ENCODE assay signal across 16 mouse cellular contexts in genomic region chr1:88217576-88217975, GRCm38 (mm10). TPM values are rescaled to one million over a fixed set of nuclear protein-coding genes. Genes with fewer than 3 reads are reported as not detected.
DNase-seq lines count a peak whose midpoint lies in the region; ATAC-seq lines count a peak whose summit lies in the region.
"Had no signal": no experiment of that assay in that cellular context is flagged by ENCODE, and none has a peak within 500 bp of the region (broad histone marks: within the 10 kb centered on the region; RNA-seq: fewer than 3 reads in every experiment).

No protein-coding gene starts in this region.

- H3K9ac ChIP-seq in midbrain, embryonic 11.5 days (ENCODE audit: low read length): no peak overlapping the region
- H3K9ac ChIP-seq in midbrain, embryonic 15.5 days: no peak overlapping the region
- H3K9ac ChIP-seq: intestine, embryonic 15.5 days; liver, embryonic 15.5 days; neural tube, embryonic 12.5 days had no signal

- H3K4me1 ChIP-seq in heart, embryonic 10.5 days: no peaks in the 10 kb centered on the region
- no peaks in the 10 kb centered on the region for H3K4me1 ChIP-seq in midbrain, embryonic 11.5 days (ENCODE audit: control insufficient read depth, insufficient read depth, low read length)
- no peaks in the 10 kb centered on the region for H3K4me1 ChIP-seq in midbrain, embryonic 15.5 days
- H3K4me1 ChIP-seq: intestine, embryonic 15.5 days; liver, embryonic 15.5 days; megakaryocyte, embryonic 14.5 days; neural tube, embryonic 12.5 days had no signal

- no peak overlapping the region for H3K4me3 ChIP-seq in heart, embryonic 10.5 days
- no peak overlapping the region for H3K4me3 ChIP-seq in midbrain, embryonic 11.5 days (ENCODE audit: low read depth, low read length)
- H3K4me3 ChIP-seq in midbrain, embryonic 15.5 days: no peak overlapping the region
- H3K4me3 ChIP-seq: intestine, embryonic 15.5 days; left cerebral cortex, adult 2 months; liver, embryonic 15.5 days; neural tube, embryonic 12.5 days had no signal

- no peaks in the 10 kb centered on the region for H3K36me3 ChIP-seq in heart, embryonic 10.5 days
- H3K36me3 ChIP-seq in midbrain, embryonic 11.5 days (ENCODE audit: control insufficient read depth, insufficient read depth, low read length): no peaks in the 10 kb centered on the region
- no peaks in the 10 kb centered on the region for H3K36me3 ChIP-seq in midbrain, embryonic 15.5 days (replicated peaks)
- H3K36me3 ChIP-seq: intestine, embryonic 15.5 days; liver, embryonic 15.5 days; neural tube, embryonic 12.5 days had no signal

- peaks cover 48% of the 10 kb centered on the region for H3K9me3 ChIP-seq in heart, embryonic 10.5 days
- peaks cover 50% of the 10 kb centered on the region for H3K9me3 ChIP-seq in midbrain, embryonic 11.5 days (ENCODE audit: control insufficient read depth, low read length)
- H3K9me3 ChIP-seq in midbrain, embryonic 15.5 days: peaks cover 52% of the 10 kb centered on the region

- WGBS in heart, embryonic 10.5 days: 36% methylated on average over 3 of the region's 3 CpGs
- 43% methylated on average over 3 of the region's 3 CpGs for WGBS in midbrain, embryonic 11.5 days
- 43% methylated on average over 3 of the region's 3 CpGs for WGBS in midbrain, embryonic 15.5 days

- H3K27ac ChIP-seq in heart, embryonic 10.5 days: no peak overlapping the region
- no peak overlapping the region for H3K27ac ChIP-seq in midbrain, embryonic 11.5 days (ENCODE audit: low read depth, low read length)
- no peak overlapping the region for H3K27ac ChIP-seq in midbrain, embryonic 15.5 days
- H3K27ac ChIP-seq: intestine, embryonic 15.5 days; left cerebral cortex, adult 2 months; liver, embryonic 15.5 days; neural tube, embryonic 12.5 days had no signal

- no peak overlapping the region for H3K4me2 ChIP-seq in midbrain, embryonic 11.5 days
- H3K4me2 ChIP-seq in midbrain, embryonic 15.5 days: no peak overlapping the region
- H3K4me2 ChIP-seq: intestine, embryonic 15.5 days; liver, embryonic 15.5 days; neural tube, embryonic 12.5 days had no signal

- no peaks in the 10 kb centered on the region for H3K27me3 ChIP-seq in heart, embryonic 10.5 days (ENCODE audit: insufficient read depth, poor library complexity, severe bottlenecking)
- no peaks in the 10 kb centered on the region for H3K27me3 ChIP-seq in midbrain, embryonic 11.5 days (ENCODE audit: control insufficient read depth, insufficient read depth, low read length)
- H3K27me3 ChIP-seq in midbrain, embryonic 15.5 days (replicated peaks): no peaks in the 10 kb centered on the region
- H3K27me3 ChIP-seq: intestine, embryonic 15.5 days; liver, embryonic 15.5 days; megakaryocyte, embryonic 14.5 days; neural tube, embryonic 12.5 days had no signal

- ATAC-seq in midbrain, embryonic 11.5 days (ENCODE audit: low FRiP score): no peak
- no peak for ATAC-seq in midbrain, embryonic 15.5 days (replicated peaks)
- ATAC-seq: intestine, embryonic 15.5 days had no signal

- peak; percentile 90 for DNase-seq in heart, adult 11 months
- no peak for DNase-seq in heart, embryonic 10.5 days (ENCODE audit: low spot score)
- DNase-seq in midbrain, embryonic 11.5 days (ENCODE audit: low spot score, missing footprints): peak; percentile 51
- peak; percentile 12 for DNase-seq in MN1 (ENCODE audit: low spot score)
- peak; percentile 6 for DNase-seq in skeletal muscle tissue, adult 2 months (ENCODE audit: low read depth, low spot score)
- no peak for DNase-seq in frontal cortex, adult 2 months (ENCODE audit: extremely low spot score in 1 of 2, low spot score in 1 of 2)
- DNase-seq: cerebellum, postnatal 14 days; kidney, postnatal 4 days; right cerebral cortex, adult 18-20 months; thymus, adult 2 months had no signal

RNA-seq across cellular contexts. Expression of gene Ugt1a1, which starts 5.8 kb away (rescaled TPM):
- not detected in 2 replicates for polyA plus RNA-seq in heart, embryonic 10.5 days (2016; fragmentation: Nextera tagmentation; extraction: Ambion mirVana)
- not detected in 2 replicates for polyA plus RNA-seq in midbrain, embryonic 11.5 days (2014; fragmentation: Nextera tagmentation; extraction: Ambion mirVana)
- polyA plus RNA-seq in midbrain, embryonic 15.5 days (2015; fragmentation: Nextera tagmentation; extraction: Ambion mirVana): not detected in 2 replicates
- polyA plus RNA-seq in frontal cortex, adult 2 months (2012; rRNA removed): 0.06 TPM in 2 replicates
- polyA plus RNA-seq: neural tube, embryonic 12.5 days had no signal

RNA-seq across cellular contexts. Expression of gene Mroh2a, which starts 9.2 kb away (rescaled TPM):
- 0.58 and 0.82 TPM in 2 replicates for polyA plus RNA-seq in heart, embryonic 10.5 days (2016; fragmentation: Nextera tagmentation; extraction: Ambion mirVana)
- polyA plus RNA-seq in midbrain, embryonic 11.5 days (2014; fragmentation: Nextera tagmentation; extraction: Ambion mirVana): 1.6 and 1.7 TPM in 2 replicates
- polyA plus RNA-seq in midbrain, embryonic 15.5 days (2015; fragmentation: Nextera tagmentation; extraction: Ambion mirVana): 0.50 and 0.86 TPM in 2 replicates
- polyA plus RNA-seq in frontal cortex, adult 2 months (2012; rRNA removed): 0.02 and 0.19 TPM in 2 replicates

RNA-seq across cellular contexts. Expression of gene Dnajb3, which starts 12.0 kb away (rescaled TPM):
- 8.1 and 9.9 TPM in 2 replicates for polyA plus RNA-seq in heart, embryonic 10.5 days (2016; fragmentation: Nextera tagmentation; extraction: Ambion mirVana)
- 13.4 and 15.4 TPM in 2 replicates for polyA plus RNA-seq in midbrain, embryonic 11.5 days (2014; fragmentation: Nextera tagmentation; extraction: Ambion mirVana)
- polyA plus RNA-seq in midbrain, embryonic 15.5 days (2015; fragmentation: Nextera tagmentation; extraction: Ambion mirVana): 13.2 and 13.5 TPM in 2 replicates
- 1.9 and 2.6 TPM in 2 replicates for polyA plus RNA-seq in frontal cortex, adult 2 months (2012; rRNA removed)

RNA-seq across cellular contexts. Expression of gene Ugt1a2, which starts 17.2 kb away (rescaled TPM):
- 0.13 TPM in 1 of 2 replicates, not detected in the other for polyA plus RNA-seq in heart, embryonic 10.5 days (2016; fragmentation: Nextera tagmentation; extraction: Ambion mirVana)
- polyA plus RNA-seq in midbrain, embryonic 11.5 days (2014; fragmentation: Nextera tagmentation; extraction: Ambion mirVana): not detected in 2 replicates
- 0.15 TPM in 1 of 2 replicates, not detected in the other for polyA plus RNA-seq in midbrain, embryonic 15.5 days (2015; fragmentation: Nextera tagmentation; extraction: Ambion mirVana)
- polyA plus RNA-seq in frontal cortex, adult 2 months (2012; rRNA removed): not detected in 2 replicates
- polyA plus RNA-seq: neural tube, embryonic 12.5 days had no signal

RNA-seq across cellular contexts. Expression of gene Ugt1a5, which starts 51.8 kb away (rescaled TPM):
- not detected in 2 replicates for polyA plus RNA-seq in heart, embryonic 10.5 days (2016; fragmentation: Nextera tagmentation; extraction: Ambion mirVana)
- not detected in 2 replicates for polyA plus RNA-seq in midbrain, embryonic 11.5 days (2014; fragmentation: Nextera tagmentation; extraction: Ambion mirVana)
- polyA plus RNA-seq in midbrain, embryonic 15.5 days (2015; fragmentation: Nextera tagmentation; extraction: Ambion mirVana): not detected in 2 replicates
- not detected in 2 replicates for polyA plus RNA-seq in frontal cortex, adult 2 months (2012; rRNA removed)
- polyA plus RNA-seq: intestine, embryonic 15.5 days; liver, embryonic 15.5 days; neural tube, embryonic 12.5 days had no signal

Comparison
In these comparisons a context has a peak if more than half of its experiments do, and no peak if none do; other contexts are left out.
1. DNase-seq: peak in heart, adult 11 months (single experiment), midbrain, embryonic 11.5 days (single experiment), MN1 (single experiment) and skeletal muscle tissue, adult 2 months (single experiment); none in heart, embryonic 10.5 days (single experiment) and frontal cortex, adult 2 months (0 of 2).